Mouse (Mus musculus) gastrocnemius, postnatal 14 days (tissue): Measurements from ENCODE around the gene Ugp2. TPM values are rescaled to one million over a fixed set of nuclear protein-coding genes. Genes with fewer than 3 reads are reported as not detected.
"Not testable (repeated sequence)": the region's sequence is repeated elsewhere in the genome, so short reads cannot be mapped to it uniquely, and the experiment has no call there.

Experiments
- DNase-seq: peaks from one replicate; pipeline ENCODE4 v3.0.0; 2021; ENCODE audit warnings: mixed read lengths
- intact Hi-C: fragments of 180-260 bp; cut with DNase I; formaldehyde crosslinking; loops from one replicate; pipeline ENCODE4 v1.15.1; 2025; ENCODE audit warnings: low total_unique reads
- total RNA-seq, 2 experiments: library from RNA; stranded (reverse); gene quantifications; 2 replicates each; pipeline ENCODE4 v1.2.3; 2021

The Ugp2 gene
- total RNA-seq, 2 experiments from 2014 or later = 264 to 284 TPM

GRCm38 (mm10) chr11:21346020-21346419 is 25.0 kb downstream of the Ugp2 start:
- intact Hi-C loops = loop anchor here (10.0 kb wide), 1 partner anchor 109 kb away; no protein-coding TSS in a partner anchor
- DNase-seq = no peak

DNA sequence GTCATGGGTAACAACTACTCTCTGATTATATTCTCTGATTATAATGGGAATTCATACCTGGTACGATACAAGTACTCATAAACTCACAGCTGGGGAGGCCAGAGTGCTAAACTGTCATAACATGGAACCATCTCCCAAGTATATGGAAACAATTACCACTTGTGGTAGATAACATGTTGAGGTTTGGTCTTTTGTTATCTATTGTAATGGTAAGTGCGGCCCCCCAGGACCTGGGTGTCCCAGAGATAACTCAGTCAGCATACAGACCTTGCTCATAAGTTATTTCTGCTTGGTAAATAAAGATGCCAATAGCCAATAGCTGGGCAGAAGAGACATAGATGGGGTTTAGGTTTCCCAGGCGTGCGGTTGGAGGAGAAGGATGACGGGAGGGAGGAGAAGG is 27.5 kb downstream of the Ugp2 start:
- DNase-seq = no peak
- intact Hi-C loops = loop anchor here (10.0 kb wide), 1 partner anchor 111 kb away; no protein-coding TSS in a partner anchor

GRCm38 (mm10) chr11:21339088-21339487 is 31.9 kb downstream of the Ugp2 start:
- DNase-seq = no peak
- intact Hi-C loops = no loop called here

- intact Hi-C loops = no loop called here
Observed at GRCm38 (mm10) chr11:21337855-21338254, 33.1 kb downstream of the Ugp2 start.

GRCm38 (mm10) chr11:21332639-21333295 is 38.2 kb downstream of the Ugp2 start:
- no peak for DNase-seq
- intact Hi-C loops = no loop called here

More at GRCm38 (mm10) chr11:21337855-21338254, 33.1 kb downstream of the Ugp2 start:
- DNase-seq = peak; percentile 56

GRCm38 (mm10) chr11:21328141-21328540 is 42.9 kb downstream of the Ugp2 start:
- DNase-seq = no peak
- intact Hi-C loops = no loop called here

GRCm38 (mm10) chr11:21327486-21327885 is 43.5 kb downstream of the Ugp2 start:
- DNase-seq = no peak
- intact Hi-C loops = no loop called here

DNA sequence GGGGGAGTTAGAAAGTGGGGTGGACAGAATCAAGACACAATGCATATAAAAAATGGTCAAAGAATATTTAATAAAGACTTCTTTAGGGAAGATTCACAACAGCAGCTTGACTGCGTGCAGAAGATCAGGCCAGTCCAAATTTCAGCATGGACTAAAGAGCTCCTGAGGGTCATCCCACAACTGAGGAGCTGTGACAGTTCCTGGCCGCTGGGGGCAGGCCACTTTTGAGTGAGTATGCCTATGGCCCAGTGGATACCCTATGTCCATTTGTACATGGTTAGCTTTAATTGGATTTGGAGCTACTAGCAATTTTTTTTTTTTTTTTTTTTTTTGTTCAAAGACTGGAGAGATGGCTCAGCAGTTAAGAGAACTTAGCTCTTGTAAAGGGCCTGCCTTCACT is 44.2 kb downstream of the Ugp2 start:
- intact Hi-C loops = no loop called here

DNA sequence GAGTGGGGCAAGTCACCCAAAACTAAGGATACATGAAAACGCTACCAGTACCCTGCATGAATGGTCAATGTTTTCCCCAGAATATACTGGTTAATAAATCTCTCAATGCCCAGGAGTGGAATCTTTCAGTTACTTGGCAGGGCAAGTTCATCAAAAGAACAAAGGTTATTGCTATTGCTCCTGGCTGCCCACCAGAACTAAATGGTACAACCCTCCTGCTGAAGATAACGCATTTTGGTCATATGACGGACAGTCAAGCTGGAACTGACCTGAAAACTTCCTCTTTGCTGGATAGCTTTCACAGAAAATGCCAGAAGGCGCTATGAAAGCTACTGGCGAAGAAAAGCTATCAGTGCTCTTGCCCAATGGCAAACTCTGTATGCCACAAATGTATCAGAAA is 45.2 kb downstream of the Ugp2 start:
- intact Hi-C loops = no loop called here
- no peak for DNase-seq

More for the DNA sequence above, 44.2 kb downstream of the Ugp2 start:
- DNase-seq = no peak

DNA sequence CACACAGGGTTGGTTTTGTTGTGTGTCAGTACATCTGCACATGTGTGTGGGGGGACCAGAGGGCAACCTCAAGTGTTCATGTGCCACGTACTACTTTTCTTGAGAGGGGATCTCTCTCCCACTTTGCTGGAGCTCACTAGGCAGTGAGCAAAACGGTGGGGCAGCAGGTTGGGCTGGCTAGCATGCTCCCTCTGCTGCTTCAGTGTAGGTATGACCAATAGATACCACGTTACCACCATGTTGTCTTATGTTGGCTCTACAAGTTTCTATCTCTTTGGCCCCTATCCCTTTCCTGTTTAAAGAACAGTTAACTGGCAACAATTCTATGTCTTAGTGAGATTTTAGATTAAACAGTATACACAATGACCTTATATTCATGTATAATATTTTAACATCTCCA is 48.7 kb downstream of the Ugp2 start:
- intact Hi-C loops = no loop called here
- no peak for DNase-seq

DNA sequence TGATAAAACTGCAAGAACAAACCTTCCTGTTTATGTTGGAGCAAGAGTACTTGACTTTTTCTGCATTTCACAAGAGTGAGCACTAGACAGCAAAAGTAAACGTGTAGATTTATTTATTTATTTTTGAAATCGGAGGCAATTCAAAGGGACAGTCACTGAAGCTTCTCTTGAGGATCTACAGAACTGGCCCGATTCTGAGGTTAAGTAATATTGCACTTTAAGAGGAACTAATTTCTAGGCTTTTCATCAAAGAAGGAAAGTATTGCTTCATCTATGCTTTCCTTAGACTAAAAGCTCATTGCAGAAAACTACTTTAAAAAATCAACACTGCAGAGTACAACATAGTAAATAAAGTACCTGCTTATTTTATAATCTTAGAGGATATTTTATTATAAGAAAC is 49.4 kb downstream of the Ugp2 start:
- DNase-seq = no peak
- intact Hi-C loops = no loop called here

- DNase-seq = peak; percentile 28
- intact Hi-C loops = no loop called here
Observed at GRCm38 (mm10) chr11:21313922-21314657, 56.9 kb downstream of the Ugp2 start.

DNA sequence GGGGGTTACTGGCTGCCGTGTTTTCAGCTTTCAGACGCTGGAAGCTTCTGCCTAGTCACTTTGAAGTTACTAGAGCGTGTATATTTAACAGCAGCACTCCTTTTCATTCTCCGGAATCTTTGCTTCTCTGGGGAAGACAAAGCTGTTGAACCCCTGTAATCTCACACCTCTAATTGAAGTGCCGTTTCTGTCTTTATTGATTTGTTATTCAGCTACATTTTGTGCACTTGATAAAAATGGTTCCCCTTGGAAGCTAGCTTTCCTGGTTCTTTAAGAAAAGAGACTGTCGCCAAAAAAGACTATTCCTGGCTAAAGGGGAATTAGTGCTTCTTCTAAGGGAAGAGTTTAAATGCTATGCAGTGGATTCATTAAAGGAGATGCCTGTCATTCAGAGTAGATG is 61.5 kb downstream of the Ugp2 start:
- intact Hi-C loops = no loop called here
- no peak for DNase-seq

DNA sequence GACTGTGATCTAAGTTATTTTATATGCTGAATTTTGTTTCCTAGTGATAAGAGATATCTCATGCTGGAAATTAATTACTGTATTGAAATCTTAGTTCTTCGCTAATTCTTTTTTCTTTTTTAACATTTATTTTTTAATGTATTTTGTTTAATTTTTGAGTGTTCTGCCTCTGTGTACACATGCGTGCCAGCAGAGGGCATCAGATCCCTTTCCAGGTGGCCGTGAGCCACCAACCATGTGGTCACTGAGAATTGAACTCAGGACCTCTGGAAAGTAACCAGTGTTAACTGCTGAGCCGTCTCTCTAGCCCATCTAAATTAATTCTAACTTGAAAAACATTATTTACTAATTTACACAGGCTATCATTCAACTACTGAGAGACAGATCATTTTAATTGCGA is 62.9 kb downstream of the Ugp2 start:
- no peak for DNase-seq
- intact Hi-C loops = no loop called here

DNA sequence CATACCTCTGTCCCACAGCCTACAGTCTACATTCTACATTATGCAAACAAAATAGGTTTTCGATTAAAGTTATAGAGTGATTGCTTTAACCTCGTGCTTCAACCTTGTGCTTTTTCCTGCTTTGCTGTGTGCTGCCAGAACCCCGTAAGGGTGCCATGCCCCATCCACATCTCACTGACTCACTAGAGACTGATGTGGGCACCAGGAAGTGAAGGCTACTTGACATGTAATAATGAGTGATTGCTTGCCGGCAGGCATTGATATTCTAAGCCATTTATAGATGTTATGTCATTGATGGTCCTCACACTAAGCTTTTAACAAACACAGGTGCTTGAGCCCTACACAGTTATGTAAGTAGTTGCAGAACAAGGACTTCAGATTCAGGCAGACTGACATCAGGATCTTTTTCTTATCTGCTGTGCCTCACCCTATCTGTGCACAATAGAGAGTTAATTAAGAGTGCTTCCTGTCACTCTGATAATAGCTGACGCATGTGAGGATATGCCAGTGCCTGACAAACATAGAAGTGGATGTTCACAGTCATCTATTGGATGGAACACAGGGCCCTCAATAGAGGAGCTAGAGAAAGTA is 63.8 kb downstream of the Ugp2 start:
- intact Hi-C loops = no loop called here
- no peak for DNase-seq

DNA sequence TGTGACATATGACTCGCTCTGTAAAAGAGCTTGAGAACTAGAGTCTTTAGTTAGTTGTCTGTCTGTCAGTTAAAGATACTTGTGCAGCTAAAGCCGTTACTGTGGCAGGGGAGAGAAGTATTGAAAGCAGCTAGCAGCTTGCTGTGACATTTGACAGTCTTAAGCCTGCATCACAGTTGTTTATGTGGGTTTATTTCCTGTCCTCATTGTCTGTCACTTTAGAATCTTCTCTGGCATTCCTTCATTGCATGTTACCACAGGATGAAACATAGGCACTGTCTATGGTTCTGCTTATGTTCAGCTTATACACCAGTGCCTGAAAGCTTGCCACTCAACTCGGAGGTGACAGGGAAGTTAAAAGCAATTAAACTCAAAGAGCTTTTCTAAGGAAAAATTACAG is 67.4 kb downstream of the Ugp2 start:
- DNase-seq = no peak
- intact Hi-C loops = no loop called here

- no peak for DNase-seq
- intact Hi-C loops = no loop called here
Observed at GRCm38 (mm10) chr11:21295486-21295885, 75.5 kb downstream of the Ugp2 start.

DNA sequence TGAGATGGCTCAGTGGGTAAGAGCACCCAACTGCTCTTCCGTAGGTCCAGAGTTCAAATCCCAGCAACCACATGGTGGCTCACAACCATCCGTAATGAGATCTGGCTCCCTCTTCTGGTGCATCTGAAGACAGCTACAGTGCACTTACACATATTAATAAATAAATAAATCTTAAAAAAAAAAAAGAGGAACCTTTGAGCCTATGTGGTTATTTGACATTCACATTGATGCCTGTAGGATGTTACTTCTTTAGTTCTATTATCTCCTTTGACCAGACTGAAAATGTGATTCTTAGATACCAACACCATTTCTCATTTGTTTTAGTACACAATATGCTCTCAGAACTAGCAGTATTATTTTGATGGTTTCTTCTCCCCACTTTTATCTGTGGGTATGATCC is 82.8 kb downstream of the Ugp2 start:
- intact Hi-C loops, DNase-seq: not testable (repeated sequence)

DNA sequence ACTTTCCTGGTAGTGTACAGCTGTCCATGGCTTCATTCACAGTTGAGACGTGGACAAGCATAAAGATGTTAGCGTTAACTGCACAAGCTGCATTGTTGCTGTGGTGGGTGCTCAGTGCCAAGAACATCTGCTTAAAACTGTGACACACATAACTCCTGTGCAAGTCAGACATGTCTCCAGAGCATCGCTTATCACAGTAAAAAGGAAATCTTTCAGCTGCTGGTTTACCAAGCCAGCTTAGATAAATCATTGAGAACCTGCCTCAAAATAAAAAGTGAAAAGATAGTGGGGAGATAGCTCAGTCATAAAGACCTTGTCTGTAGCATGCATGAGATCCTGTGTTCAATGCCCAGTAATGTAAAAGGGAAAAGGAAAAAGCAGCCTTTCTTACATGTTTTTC is 84.6 kb downstream of the Ugp2 start:
- intact Hi-C loops = no loop called here
- DNase-seq = no peak

DNA sequence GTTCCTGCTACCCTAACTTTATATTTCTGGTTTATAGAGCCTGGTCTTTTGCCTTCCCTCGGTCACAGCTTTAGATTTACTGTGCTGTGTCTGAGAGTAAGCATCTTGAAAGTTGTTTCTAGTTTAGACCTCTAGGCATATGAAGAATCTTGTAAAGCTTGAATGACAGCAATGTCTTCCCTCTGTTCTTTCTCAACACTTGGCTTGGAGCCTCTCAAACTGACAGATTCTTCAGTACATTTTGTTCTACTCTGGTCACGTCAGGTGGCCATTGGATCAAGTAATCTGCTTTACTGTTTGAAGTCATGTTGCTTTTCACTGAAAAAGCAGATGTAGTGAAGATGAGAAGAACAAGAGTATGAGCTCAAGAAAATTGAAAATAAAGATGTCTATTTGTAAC is 94.8 kb downstream of the Ugp2 start:
- DNase-seq = no peak
- intact Hi-C loops = no loop called here
